Mouse (Mus musculus): ENCODE data around the gene Shb.
A peak's percentile ranks its signal among the peaks of the same experiment; 100 is the strongest.
"Not testable (repeated sequence)": the region's sequence is repeated elsewhere in the genome, so short reads cannot be mapped to it uniquely, and the experiment has no call there.

The Shb gene

GRCm38 (mm10) chr4:45419051-45419450 is 113.2 kb downstream of the Shb start:
- no peak for DNase-seq (ENCODE audit: low read depth)

- peak; percentile 69 for DNase-seq (ENCODE audit: low read depth)
Measured at GRCm38 (mm10) chr4:45418229-45418950, 113.9 kb downstream of the Shb start.

- DNase-seq (ENCODE audit: low read depth) = no peak
Measured at GRCm38 (mm10) chr4:45416314-45416713, 116.0 kb downstream of the Shb start.

- no peak for DNase-seq (ENCODE audit: low read depth)
Measured at GRCm38 (mm10) chr4:45413674-45414338, 118.5 kb downstream of the Shb start.

- no peak for DNase-seq (ENCODE audit: low read depth)
Measured at GRCm38 (mm10) chr4:45412433-45413192, 119.7 kb downstream of the Shb start.

GRCm38 (mm10) chr4:45411181-45411790 is 121.0 kb downstream of the Shb start:
- no peak for DNase-seq (ENCODE audit: low read depth)

- DNase-seq (ENCODE audit: low read depth) = peak; percentile 90
Measured at GRCm38 (mm10) chr4:45409270-45409669, 123.0 kb downstream of the Shb start.

GRCm38 (mm10) chr4:45408427-45409132 is 123.7 kb downstream of the Shb start, which contains the start of gene Slc25a51:
TSS of gene Slc25a51 (minus strand) at chr4:45408766.
- peak; percentile 98 for DNase-seq (ENCODE audit: low read depth)

- peak; percentile 66 for DNase-seq (ENCODE audit: low read depth)
Measured at GRCm38 (mm10) chr4:45407703-45408334, 124.5 kb downstream of the Shb start.

- DNase-seq (ENCODE audit: low read depth) = peak; percentile 59
Measured at GRCm38 (mm10) chr4:45407001-45407702, 125.1 kb downstream of the Shb start.

- peak; percentile 66 for DNase-seq (ENCODE audit: low read depth)
Measured at GRCm38 (mm10) chr4:45406397-45406796, 125.9 kb downstream of the Shb start.

- no peak for DNase-seq (ENCODE audit: low read depth)
Measured at GRCm38 (mm10) chr4:45405315-45405714, 127.0 kb downstream of the Shb start.

- DNase-seq (ENCODE audit: low read depth) = no peak
Measured at GRCm38 (mm10) chr4:45404086-45404485, 128.2 kb downstream of the Shb start.

GRCm38 (mm10) chr4:45403499-45403878 is 128.8 kb downstream of the Shb start:
- no peak for DNase-seq (ENCODE audit: low read depth)

GRCm38 (mm10) chr4:45402878-45403498 is 129.3 kb downstream of the Shb start:
- DNase-seq (ENCODE audit: low read depth) = peak; percentile 87

GRCm38 (mm10) chr4:45402281-45402680 is 130.0 kb downstream of the Shb start:
- DNase-seq (ENCODE audit: low read depth) = no peak

- no peak for DNase-seq (ENCODE audit: low read depth)
Measured at GRCm38 (mm10) chr4:45399421-45400210, 132.7 kb downstream of the Shb start.

GRCm38 (mm10) chr4:45398315-45398714 is 134.0 kb downstream of the Shb start:
- DNase-seq (ENCODE audit: low read depth) = not testable (repeated sequence)

GRCm38 (mm10) chr4:45396211-45396610 is 136.1 kb downstream of the Shb start:
- DNase-seq (ENCODE audit: low read depth) = peak; percentile 65
